Mouse (Mus musculus): ENCODE data around the gene Gpr87.
A peak's percentile ranks its signal among the peaks of the same experiment; 100 is the strongest.

Gene Gpr87

GRCm38 (mm10) chr3:59194938-59195337 is at the start of gene Gpr87:
TSS of gene Gpr87 (minus strand) at chr3:59195104.
- DNase-seq (ENCODE audit: low spot score in 2 of 2): no peak

- peak; percentile 87 to 93 for DNase-seq (ENCODE audit: low spot score in 2 of 2)
These were observed 48.5 kb upstream of the Gpr87 start for GRCm38 (mm10) chr3:59243384-59243783.

DNA sequence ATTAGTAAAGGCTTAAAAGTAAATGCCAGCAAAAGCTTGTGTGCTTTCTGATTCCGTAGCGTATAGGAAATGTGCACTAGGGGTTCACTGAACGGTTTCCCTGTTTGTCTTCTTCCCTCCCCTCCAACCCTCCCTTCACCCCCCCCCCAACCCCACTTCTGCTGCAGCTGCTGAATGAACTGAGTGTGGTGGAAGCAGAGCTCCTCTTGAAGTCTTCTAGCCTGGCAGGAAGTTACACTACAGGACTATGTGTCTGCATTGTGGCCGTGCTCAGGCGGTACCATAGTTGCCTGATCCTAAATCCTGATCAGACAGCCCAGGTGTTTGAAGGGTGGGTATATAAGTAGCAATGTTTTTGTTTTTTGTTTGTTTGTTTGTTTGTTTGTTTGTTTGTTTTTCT is 40.0 kb upstream of the Gpr87 start:
- DNase-seq (ENCODE audit: low spot score in 2 of 2): no peak

DNA sequence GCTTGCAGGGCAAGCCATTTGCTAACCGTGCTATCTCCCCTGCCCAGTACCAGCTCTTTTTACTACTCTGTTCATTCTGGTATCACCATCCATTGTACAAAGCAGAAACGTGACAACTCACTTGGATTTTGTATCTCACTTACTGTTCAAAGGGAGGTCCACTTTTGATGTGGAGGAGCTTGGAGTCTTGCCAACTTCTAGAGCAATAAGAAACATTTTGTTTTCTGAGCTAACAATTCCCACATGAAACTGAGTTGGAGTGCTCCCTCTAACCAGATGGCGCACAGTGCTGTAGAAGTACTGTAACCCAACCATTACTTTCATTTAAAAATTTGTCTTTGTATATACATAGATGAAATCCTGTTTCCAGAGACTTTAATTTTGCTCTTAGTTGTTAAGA is 36.0 kb upstream of the Gpr87 start:
- DNase-seq (ENCODE audit: low spot score in 2 of 2): peak in 1 of 2 experiments; percentile 43

- DNase-seq (ENCODE audit: low spot score in 2 of 2): peak in 1 of 2 experiments; percentile 11
These were observed 34.0 kb upstream of the Gpr87 start for GRCm38 (mm10) chr3:59228730-59229551.

DNA sequence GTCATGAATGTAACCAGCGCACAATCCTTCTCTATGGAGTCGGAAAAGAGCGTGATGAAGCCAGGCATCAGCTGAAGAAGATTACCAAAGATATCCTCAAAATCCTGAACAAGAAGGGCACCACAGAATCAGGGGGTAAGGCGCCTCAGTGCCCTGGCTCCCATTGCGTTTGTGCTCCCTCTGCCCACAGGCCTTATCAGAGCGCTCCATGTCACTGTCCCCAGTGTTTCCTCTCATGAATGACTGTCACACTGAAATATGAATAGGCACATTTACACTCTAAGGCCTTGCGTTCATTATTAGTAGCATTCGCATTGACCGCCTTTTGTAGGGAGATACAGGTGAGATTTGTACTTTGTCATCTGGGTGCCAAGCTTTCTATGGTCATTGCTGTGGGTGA is 32.8 kb upstream of the Gpr87 start:
- DNase-seq (ENCODE audit: low spot score in 2 of 2): no peak

- DNase-seq (ENCODE audit: low spot score in 2 of 2): no peak
These were observed 30.5 kb upstream of the Gpr87 start for GRCm38 (mm10) chr3:59225411-59225810.

- DNase-seq (ENCODE audit: low spot score in 2 of 2): no peak
These were observed 27.4 kb upstream of the Gpr87 start for GRCm38 (mm10) chr3:59222303-59222702.

- DNase-seq (ENCODE audit: low spot score in 2 of 2): no peak
These were observed 24.4 kb upstream of the Gpr87 start for GRCm38 (mm10) chr3:59219326-59219725.

GRCm38 (mm10) chr3:59217211-59217610 is 22.3 kb upstream of the Gpr87 start:
- no peak for DNase-seq (ENCODE audit: low spot score in 2 of 2)

DNA sequence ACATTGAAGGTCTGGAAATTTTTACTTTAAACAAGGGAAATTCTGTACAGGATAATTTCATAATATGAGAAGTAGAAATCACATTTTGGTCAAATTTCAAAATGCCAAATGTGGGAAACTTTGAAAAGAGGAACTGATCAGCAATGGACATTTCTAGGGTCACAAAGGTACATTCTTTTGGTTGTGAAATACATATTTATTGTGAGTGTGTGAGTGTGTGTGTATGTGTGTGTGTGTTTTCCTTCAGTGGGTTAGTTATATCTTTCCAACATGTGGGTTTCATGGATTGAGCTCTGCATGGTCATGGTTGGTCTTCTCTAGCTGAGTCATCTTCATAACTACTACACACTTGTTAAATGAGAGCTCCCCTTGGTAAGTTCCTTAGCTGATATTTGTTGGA is 17.5 kb upstream of the Gpr87 start:
- DNase-seq (ENCODE audit: low spot score in 2 of 2): no peak

DNA sequence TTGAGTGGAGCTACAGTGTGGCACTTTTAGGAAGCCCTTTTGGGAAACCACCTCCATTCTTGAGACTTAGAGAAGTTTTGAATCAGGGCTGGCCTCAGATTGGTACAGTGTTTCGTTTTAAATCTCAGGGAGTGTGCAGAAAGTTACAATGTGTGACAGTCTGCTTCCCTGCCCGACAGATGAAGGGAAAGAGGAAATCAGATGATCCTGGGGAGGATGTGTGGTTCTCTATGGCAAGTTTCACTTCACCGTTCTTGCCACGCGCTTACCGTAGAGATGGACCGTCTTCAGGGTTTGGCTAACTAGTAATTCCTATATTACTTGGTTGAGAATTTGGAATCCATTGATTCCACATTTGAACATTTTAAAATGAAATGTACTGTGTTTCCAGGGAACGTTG is 16.9 kb upstream of the Gpr87 start:
- DNase-seq (ENCODE audit: low spot score in 2 of 2): no peak

DNA sequence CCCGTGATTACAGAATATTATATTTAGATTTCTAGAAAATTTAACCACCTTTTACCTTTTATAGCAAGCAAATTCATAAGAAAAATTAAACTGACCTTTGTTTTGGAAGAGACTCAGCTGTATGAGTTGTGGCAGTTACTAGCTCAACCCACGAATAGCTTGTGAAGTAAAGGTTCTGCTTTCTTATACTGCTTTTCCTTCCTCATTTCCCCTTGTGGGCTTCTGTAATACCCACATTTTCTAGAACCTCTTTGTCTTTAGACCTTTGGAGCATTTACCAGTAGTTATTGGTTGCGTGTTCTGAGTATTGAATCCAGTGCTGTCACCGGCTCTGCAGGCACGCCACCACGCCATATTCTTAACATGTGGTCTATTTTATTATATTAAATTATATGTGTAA is 15.8 kb upstream of the Gpr87 start, which contains the start of gene P2ry13:
TSS of gene P2ry13 (minus strand) at position 156 of the 400 bp plus-strand sequence.
- no peak for DNase-seq (ENCODE audit: low spot score in 2 of 2)

GRCm38 (mm10) chr3:59210089-59210488 is 15.2 kb upstream of the Gpr87 start:
- no peak for DNase-seq (ENCODE audit: low spot score in 2 of 2)

- DNase-seq (ENCODE audit: low spot score in 2 of 2): peak in 1 of 2 experiments; percentile 44
These were observed 14.0 kb upstream of the Gpr87 start for GRCm38 (mm10) chr3:59208650-59209548.

- no peak for DNase-seq (ENCODE audit: low spot score in 2 of 2)
These were observed 11.0 kb upstream of the Gpr87 start for GRCm38 (mm10) chr3:59205941-59206340.

- no peak for DNase-seq (ENCODE audit: low spot score in 2 of 2)
These were observed 10.0 kb upstream of the Gpr87 start for GRCm38 (mm10) chr3:59204719-59205503.

GRCm38 (mm10) chr3:59203802-59204520 is 9.1 kb upstream of the Gpr87 start:
- DNase-seq (ENCODE audit: low spot score in 2 of 2): no peak

DNA sequence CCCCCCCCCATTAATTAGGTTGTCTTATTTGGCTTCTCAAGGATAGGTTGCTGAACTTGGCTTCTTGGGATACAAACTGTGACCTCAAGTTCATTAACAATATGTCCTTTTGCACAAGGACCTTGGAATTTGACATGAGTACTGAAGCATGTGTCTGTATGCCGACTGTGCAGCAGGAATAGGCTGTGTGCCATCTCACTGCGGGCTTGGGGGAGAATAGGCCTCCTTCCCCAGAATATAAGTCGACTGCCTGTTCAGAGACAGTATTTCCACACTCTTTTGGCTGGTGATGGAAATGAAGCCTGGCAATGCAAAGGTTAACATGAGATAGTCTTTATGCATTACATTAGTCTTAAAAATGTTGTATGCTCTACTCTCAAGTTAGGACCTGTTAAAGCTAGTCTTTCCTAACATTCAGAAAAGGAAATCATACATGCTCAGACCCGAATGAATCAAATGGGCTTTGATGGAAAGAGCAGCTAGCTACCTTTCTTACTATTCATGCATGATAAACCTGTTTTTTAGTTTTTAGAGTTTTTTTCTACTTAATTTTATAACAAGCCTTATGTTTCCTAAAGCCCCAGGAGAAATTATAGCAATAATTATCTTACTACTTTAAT is 2.5 kb upstream of the Gpr87 start:
- no peak for DNase-seq (ENCODE audit: low spot score in 2 of 2)

DNA sequence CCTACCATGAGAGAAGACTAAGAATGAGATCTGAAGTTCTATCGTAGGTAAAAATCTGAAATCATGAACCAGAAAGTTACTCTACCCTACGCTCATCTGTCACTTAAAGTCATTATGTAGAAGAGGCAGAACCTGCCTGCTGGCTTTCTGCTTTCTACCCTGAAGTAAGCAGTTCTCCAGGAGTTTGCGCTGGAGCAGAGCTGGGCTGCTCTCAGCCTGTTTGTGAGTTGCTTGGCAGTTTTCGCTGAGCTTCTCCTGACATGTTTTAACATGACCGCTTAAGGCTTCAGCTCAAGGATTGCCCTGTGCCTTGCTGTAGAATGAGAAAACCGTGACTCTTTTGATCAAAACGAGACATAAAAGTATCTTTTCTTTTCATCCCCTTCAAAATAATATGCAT is 805 bp downstream of the Gpr87 start:
- DNase-seq (ENCODE audit: low spot score in 2 of 2): no peak

DNA sequence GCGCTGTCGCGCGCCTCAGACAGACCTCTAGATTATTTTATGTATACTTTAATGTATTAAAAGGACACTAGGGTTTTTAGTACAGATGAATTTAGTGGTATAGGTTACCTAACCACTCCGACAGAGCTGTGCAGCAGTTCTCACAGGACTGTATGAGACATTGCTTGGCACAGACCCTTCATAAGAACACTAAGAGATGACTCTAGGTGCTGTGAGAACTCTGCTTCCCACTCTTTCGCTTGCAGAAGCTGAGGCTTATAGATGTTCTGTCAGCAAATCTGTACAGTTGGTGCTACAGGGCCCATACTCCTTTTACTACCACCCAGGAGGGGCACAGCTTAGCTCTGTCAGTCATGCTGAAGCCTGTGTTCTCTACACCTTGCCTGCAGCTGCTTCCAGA is 3.2 kb downstream of the Gpr87 start:
- no peak for DNase-seq (ENCODE audit: low spot score in 2 of 2)

All from right cerebral cortex, adult 2 months (tissue).